Mouse (Mus musculus): Measurements from ENCODE around the gene Pecr.

DNA sequence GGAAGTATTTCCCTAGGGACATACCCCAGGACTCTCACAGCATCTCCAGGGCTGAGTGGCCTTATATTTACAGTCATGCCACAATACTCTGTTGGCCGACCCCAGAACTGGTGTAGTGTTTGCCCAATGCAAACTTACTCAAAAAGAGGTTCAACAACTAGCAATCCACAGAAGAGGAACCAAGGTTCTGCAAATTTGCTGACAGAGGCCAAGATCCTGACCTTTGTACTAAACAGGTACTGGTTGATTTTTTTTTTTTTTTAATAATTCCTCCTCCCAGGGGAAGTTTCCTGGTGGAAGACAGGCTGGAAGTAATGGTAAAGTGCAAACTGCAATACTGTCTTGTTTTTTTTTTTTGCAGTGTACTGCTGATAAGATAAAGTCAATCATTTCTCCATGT is 1.5 kb downstream of the Pecr start:
- no peak for TF ChIP-seq POLR2A (IDR thresholded peaks at IDR 0.05; ENCODE audit: borderline replicate concordance, extremely low read depth, insufficient read depth, insufficient read length, poor library complexity, severe bottlenecking)
- TF ChIP-seq CTCF (IDR thresholded peaks at IDR 0.05; ENCODE audit: borderline replicate concordance, extremely low read depth, insufficient read depth, insufficient read length) = no peak

Data from brain, embryonic 14.5 days (tissue).